Mouse (Mus musculus): ENCODE measurements around the gene Kctd5. TPM values are rescaled to one million over a fixed set of nuclear protein-coding genes. Genes with fewer than 3 reads are reported as not detected.

The Kctd5 gene
- polyA plus RNA-seq, 1 experiment from 2014 or later: 99.9 TPM

DNA sequence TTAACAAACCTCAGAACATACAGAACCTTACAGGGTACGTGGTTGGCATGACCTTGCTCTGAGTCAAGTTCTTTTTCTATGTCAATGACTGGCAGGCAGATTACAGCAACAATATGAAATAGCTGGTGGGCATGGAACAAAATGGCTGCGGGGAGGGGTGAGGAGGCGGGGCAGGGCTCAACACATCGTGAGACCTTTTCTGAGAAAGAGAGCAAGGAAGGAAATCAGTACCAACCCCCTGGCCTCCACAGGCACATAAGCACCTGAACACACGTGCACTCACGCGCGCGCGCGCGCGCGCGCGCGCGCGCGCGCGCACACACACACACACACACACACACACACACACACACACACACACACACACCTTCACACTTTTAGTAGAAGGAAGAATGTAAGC is 42.7 kb downstream of the Kctd5 start:
- Histone ChIP-seq H3K4me1 (no peaks in the 10 kb centered on the region), H3K4me3 (no peak overlapping the region), H3K9me3 (no peaks in the 10 kb centered on the region), H3K36me3 (replicated peaks) (no peaks in the 10 kb centered on the region), H3K27me3 (replicated peaks; ENCODE audit: low read depth, poor library complexity, severe bottlenecking) (no peaks in the 10 kb centered on the region), H3K27ac (replicated peaks) (no peak overlapping the region)
- WGBS: 77% methylated on average over 20 of the region's 22 CpGs
- DNase-seq (ENCODE audit: low spot score): no peak

GRCm38 (mm10) chr17:24029477-24029876 is 43.8 kb downstream of the Kctd5 start:
- no peak for DNase-seq (ENCODE audit: low spot score)
- H3K36me3 ChIP-seq (replicated peaks): no peaks in the 10 kb centered on the region
- H3K27me3 ChIP-seq (replicated peaks; ENCODE audit: low read depth, poor library complexity, severe bottlenecking): no peaks in the 10 kb centered on the region
- no peak overlapping the region for H3K27ac ChIP-seq (replicated peaks)
- WGBS: 80% methylated on average over 7 of the region's 7 CpGs
- no peak overlapping the region for H3K4me3 ChIP-seq
- no peaks in the 10 kb centered on the region for H3K4me1 ChIP-seq
- no peaks in the 10 kb centered on the region for H3K9me3 ChIP-seq

- H3K4me3 ChIP-seq: no peak overlapping the region
- no peaks in the 10 kb centered on the region for H3K27me3 ChIP-seq (replicated peaks; ENCODE audit: low read depth, poor library complexity, severe bottlenecking)
- no peaks in the 10 kb centered on the region for H3K9me3 ChIP-seq
- WGBS: 82% methylated on average over 5 of the region's 5 CpGs
- no peak overlapping the region for H3K27ac ChIP-seq (replicated peaks)
- no peaks in the 10 kb centered on the region for H3K4me1 ChIP-seq
- H3K36me3 ChIP-seq (replicated peaks): no peaks in the 10 kb centered on the region
- DNase-seq (ENCODE audit: low spot score): no peak
Measured at GRCm38 (mm10) chr17:24021375-24022199, 51.7 kb downstream of the Kctd5 start.

DNA sequence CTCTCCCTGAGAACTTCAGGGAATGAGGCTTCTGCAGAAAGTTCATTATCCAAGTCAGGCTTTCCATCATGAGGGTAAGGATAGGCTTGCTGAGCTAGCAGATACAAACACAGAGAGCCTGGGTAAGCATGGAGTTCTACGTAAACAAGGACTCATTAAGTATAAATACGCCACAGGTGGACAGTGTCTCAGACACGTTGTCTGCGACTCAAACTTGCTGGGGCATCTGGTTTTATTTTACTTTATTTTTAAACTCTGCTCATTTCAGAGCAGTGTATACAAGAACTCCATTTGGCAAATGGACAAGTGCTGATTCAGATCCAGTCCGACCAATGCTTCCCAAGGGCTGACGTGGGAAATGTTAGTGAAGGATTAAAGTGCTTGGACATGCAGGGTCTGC is 52.6 kb downstream of the Kctd5 start:
- no peaks in the 10 kb centered on the region for H3K27me3 ChIP-seq (replicated peaks; ENCODE audit: low read depth, poor library complexity, severe bottlenecking)
- DNase-seq (ENCODE audit: low spot score): no peak
- no peak overlapping the region for H3K27ac ChIP-seq (replicated peaks)
- H3K4me1 ChIP-seq: no peaks in the 10 kb centered on the region
- no peak overlapping the region for H3K4me3 ChIP-seq
- 68% methylated on average over 6 of the region's 6 CpGs for WGBS
- H3K9me3 ChIP-seq: no peaks in the 10 kb centered on the region
- H3K36me3 ChIP-seq (replicated peaks): no peaks in the 10 kb centered on the region

DNA sequence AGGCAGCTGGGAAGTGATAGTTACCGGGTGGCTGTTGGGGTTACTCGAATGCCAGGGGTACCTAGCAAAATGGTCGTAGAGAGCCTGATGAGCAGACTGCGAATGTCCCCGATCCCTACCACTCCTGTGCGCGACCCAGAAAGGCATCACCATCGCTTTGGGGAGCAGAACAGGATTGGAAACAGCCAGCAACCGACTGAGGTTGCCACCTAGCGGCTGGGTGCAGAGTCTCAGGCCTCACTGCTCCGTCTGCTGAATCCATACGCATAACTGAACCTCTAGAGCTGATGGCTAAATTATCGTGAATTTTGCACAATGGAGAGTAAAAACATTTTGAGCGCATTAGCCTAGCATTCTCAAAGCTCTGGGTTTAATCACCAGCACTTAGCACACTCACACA is 57.6 kb downstream of the Kctd5 start:
- H3K27ac ChIP-seq (replicated peaks): no peak overlapping the region
- 25% methylated on average over 14 of the region's 14 CpGs for WGBS
- H3K27me3 ChIP-seq (replicated peaks; ENCODE audit: low read depth, poor library complexity, severe bottlenecking): no peaks in the 10 kb centered on the region
- no peaks in the 10 kb centered on the region for H3K9me3 ChIP-seq
- no peaks in the 10 kb centered on the region for H3K36me3 ChIP-seq (replicated peaks)
- no peak overlapping the region for H3K4me3 ChIP-seq
- H3K4me1 ChIP-seq: 0 out of 2 replicates have a peak, but pooled peaks cover 2% of the 10 kb centered on the region
- peak; percentile 53 for DNase-seq (ENCODE audit: low spot score)

- WGBS: 92% methylated on average over 5 of the region's 5 CpGs
- Histone ChIP-seq H3K27ac (replicated peaks) (no peak overlapping the region), H3K27me3 (replicated peaks; ENCODE audit: low read depth, poor library complexity, severe bottlenecking) (no peaks in the 10 kb centered on the region), H3K4me3 (no peak overlapping the region), H3K4me1 (0 out of 2 replicates have a peak, but pooled peaks cover 2% of the 10 kb centered on the region), H3K36me3 (replicated peaks) (no peaks in the 10 kb centered on the region), H3K9me3 (no peaks in the 10 kb centered on the region)
- DNase-seq (ENCODE audit: low spot score): no peak
Measured at GRCm38 (mm10) chr17:24014433-24014965, 58.8 kb downstream of the Kctd5 start.

DNA sequence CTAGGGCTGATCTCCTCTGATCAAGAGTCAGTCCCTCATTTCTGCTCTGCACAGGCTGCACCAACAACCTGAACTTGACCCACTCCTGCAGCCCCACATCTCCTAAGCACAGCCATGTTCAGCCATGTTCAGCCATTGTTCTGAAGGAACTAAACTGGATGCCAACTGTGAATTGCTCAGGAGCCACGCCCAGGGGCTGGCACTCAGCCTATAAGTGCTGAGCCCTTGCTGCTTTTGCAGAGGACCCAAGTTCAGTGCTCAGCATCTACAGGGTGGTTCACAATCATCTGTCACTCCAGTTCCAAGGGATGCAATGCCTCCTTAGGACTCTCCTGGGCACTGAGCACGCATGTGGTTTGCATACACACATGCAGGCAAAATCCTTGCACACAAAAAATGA is 60.4 kb downstream of the Kctd5 start:
- 0 out of 2 replicates have a peak, but pooled peaks cover 2% of the 10 kb centered on the region for H3K4me1 ChIP-seq
- no peak overlapping the region for H3K27ac ChIP-seq (replicated peaks)
- H3K27me3 ChIP-seq (replicated peaks; ENCODE audit: low read depth, poor library complexity, severe bottlenecking): 0 out of 2 replicates have a peak, but pooled peaks cover under 1% of the 10 kb centered on the region
- H3K9me3 ChIP-seq: no peaks in the 10 kb centered on the region
- DNase-seq (ENCODE audit: low spot score): no peak
- no peak overlapping the region for H3K4me3 ChIP-seq
- 88% methylated on average over 2 of the region's 2 CpGs for WGBS
- no peaks in the 10 kb centered on the region for H3K36me3 ChIP-seq (replicated peaks)

- no peak overlapping the region for H3K27ac ChIP-seq (replicated peaks)
- no peaks in the 10 kb centered on the region for H3K4me1 ChIP-seq
- no peaks in the 10 kb centered on the region for H3K9me3 ChIP-seq
- no peak for DNase-seq (ENCODE audit: low spot score)
- 0 out of 2 replicates have a peak, but pooled peaks cover 3% of the 10 kb centered on the region for H3K27me3 ChIP-seq (replicated peaks; ENCODE audit: low read depth, poor library complexity, severe bottlenecking)
- H3K36me3 ChIP-seq (replicated peaks): no peaks in the 10 kb centered on the region
- whole genome bisulfite sequencing: 64% methylated on average over 5 of the region's 5 CpGs
- no peak overlapping the region for H3K4me3 ChIP-seq
Measured at GRCm38 (mm10) chr17:24009617-24010016, 63.7 kb downstream of the Kctd5 start.

GRCm38 (mm10) chr17:24008105-24008504 is 65.2 kb downstream of the Kctd5 start:
- Histone ChIP-seq H3K4me3 (no peak overlapping the region), H3K27me3 (replicated peaks; ENCODE audit: low read depth, poor library complexity, severe bottlenecking) (0 out of 2 replicates have a peak, but pooled peaks cover 3% of the 10 kb centered on the region), H3K4me1 (no peaks in the 10 kb centered on the region), H3K27ac (replicated peaks) (no peak overlapping the region), H3K36me3 (replicated peaks) (no peaks in the 10 kb centered on the region), H3K9me3 (no peaks in the 10 kb centered on the region)
- 72% methylated on average over 4 of the region's 4 CpGs for WGBS
- DNase-seq (ENCODE audit: low spot score): no peak

DNA sequence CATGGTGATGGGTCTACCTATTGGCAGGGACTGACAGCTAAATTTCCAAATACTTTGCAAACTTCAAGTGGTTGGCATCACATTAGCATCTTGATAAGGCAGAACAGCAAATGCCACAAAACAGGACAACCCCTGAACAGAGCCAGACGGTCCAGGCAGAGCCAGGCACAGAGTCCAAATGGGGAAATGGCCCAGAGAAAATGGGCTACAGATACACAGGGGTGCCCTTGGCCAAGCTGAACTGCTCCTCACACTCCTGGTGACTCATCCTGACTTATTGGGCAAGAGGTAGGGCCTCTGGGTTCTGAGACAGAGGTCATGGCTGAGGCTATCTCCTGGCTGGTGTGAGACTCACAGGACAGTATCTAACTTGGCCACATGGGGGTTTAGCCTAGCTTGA is 65.9 kb downstream of the Kctd5 start:
- no peak overlapping the region for H3K27ac ChIP-seq (replicated peaks)
- H3K27me3 ChIP-seq (replicated peaks; ENCODE audit: low read depth, poor library complexity, severe bottlenecking): 0 out of 2 replicates have a peak, but pooled peaks cover 3% of the 10 kb centered on the region
- WGBS: 78% methylated on average over 1 of the region's 1 CpGs
- H3K4me3 ChIP-seq: no peak overlapping the region
- no peaks in the 10 kb centered on the region for H3K36me3 ChIP-seq (replicated peaks)
- no peak for DNase-seq (ENCODE audit: low spot score)
- no peaks in the 10 kb centered on the region for H3K4me1 ChIP-seq
- no peaks in the 10 kb centered on the region for H3K9me3 ChIP-seq

DNA sequence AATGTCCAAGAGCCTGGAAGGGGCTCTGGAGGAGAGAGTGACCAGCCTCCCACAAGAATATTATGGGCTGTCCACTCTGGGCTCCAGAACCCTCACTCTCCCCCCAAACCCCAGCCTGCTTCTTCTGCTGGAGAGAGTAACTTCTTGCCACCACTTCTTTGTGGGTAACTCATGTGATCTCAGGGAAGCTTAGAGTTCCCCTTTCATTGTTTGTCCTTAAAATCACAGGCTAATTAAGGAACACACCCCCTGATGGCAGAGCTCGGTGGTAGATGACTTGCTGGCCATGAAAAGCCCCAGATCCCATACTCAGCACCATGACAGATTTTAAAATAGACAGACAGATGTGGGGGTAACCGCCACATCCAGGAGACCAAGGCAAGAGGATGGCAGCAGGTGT is 66.4 kb downstream of the Kctd5 start:
- 59% methylated on average over 2 of the region's 2 CpGs for WGBS
- Histone ChIP-seq H3K4me1 (no peaks in the 10 kb centered on the region), H3K27me3 (replicated peaks; ENCODE audit: low read depth, poor library complexity, severe bottlenecking) (0 out of 2 replicates have a peak, but pooled peaks cover 3% of the 10 kb centered on the region), H3K36me3 (replicated peaks) (no peaks in the 10 kb centered on the region), H3K27ac (replicated peaks) (no peak overlapping the region), H3K9me3 (no peaks in the 10 kb centered on the region), H3K4me3 (no peak overlapping the region)
- DNase-seq (ENCODE audit: low spot score): no peak

GRCm38 (mm10) chr17:24005049-24005448 is 68.2 kb downstream of the Kctd5 start:
- Histone ChIP-seq H3K36me3 (replicated peaks) (no peaks in the 10 kb centered on the region), H3K4me1 (no peaks in the 10 kb centered on the region), H3K4me3 (no peak overlapping the region), H3K9me3 (no peaks in the 10 kb centered on the region), H3K27me3 (replicated peaks; ENCODE audit: low read depth, poor library complexity, severe bottlenecking) (0 out of 2 replicates have a peak, but pooled peaks cover 3% of the 10 kb centered on the region), H3K27ac (replicated peaks) (no peak overlapping the region)
- 97% methylated on average over 3 of the region's 3 CpGs for WGBS
- no peak for DNase-seq (ENCODE audit: low spot score)

- WGBS: 92% methylated on average over 14 of the region's 14 CpGs
- Histone ChIP-seq H3K36me3 (replicated peaks) (no peaks in the 10 kb centered on the region), H3K27me3 (replicated peaks; ENCODE audit: low read depth, poor library complexity, severe bottlenecking) (0 out of 2 replicates have a peak, but pooled peaks cover 3% of the 10 kb centered on the region), H3K4me3 (no peak overlapping the region), H3K27ac (replicated peaks) (no peak overlapping the region), H3K4me1 (no peaks in the 10 kb centered on the region), H3K9me3 (no peaks in the 10 kb centered on the region)
- no peak for DNase-seq (ENCODE audit: low spot score)
Measured at GRCm38 (mm10) chr17:24004071-24004665, 69.1 kb downstream of the Kctd5 start.

All from embryonic facial prominence, embryonic 10.5 days (tissue).